Mouse (Mus musculus) embryonic fibroblast, embryonic 13.5 days (primary cell): ENCODE measurements around the gene Spata1.

ENCODE experiments used
- CTCF ChIP-seq: IDR thresholded peaks from 2 replicates; pipeline ENCODE4 v1.5.1; 2011; ENCODE audit warnings: mild to moderate bottlenecking, control low read depth, low read length, moderate library complexity, borderline replicate concordance; ENCODE audit not compliant: insufficient read depth
- POLR2A ChIP-seq: IDR thresholded peaks from 2 replicates; pipeline ENCODE4 v1.6.1; 2011; ENCODE audit warnings: low read depth, mild to moderate bottlenecking, control low read depth, low read length, moderate library complexity

- TF ChIP-seq POLR2A (no peak), CTCF (no peak)
These were observed 36.6 kb downstream of the Spata1 start for GRCm38 (mm10) chr3:146462939-146463338.
